Mouse (Mus musculus) kidney, postnatal 0 days (tissue): ENCODE measurements around the gene Tnk1. TPM values are rescaled to one million over a fixed set of nuclear protein-coding genes. Genes with fewer than 3 reads are reported as not detected.

ENCODE experiments used
- ATAC-seq: fragments of 200-750 bp; cut with Nextera tagmentation; replicated peaks from 2 replicates; pipeline ENCODE4 v1.8.0; 2017; ENCODE audit warnings: low read depth, moderate number of reproducible peaks, moderate TSS enrichment, moderate library complexity; ENCODE audit not compliant: low FRiP score
- DNase-seq: peaks from one replicate; pipeline ENCODE4 v3.0.0-alpha.2; 2016; ENCODE audit warnings: low spot score
- H3K27ac ChIP-seq: fragments of 300-500 bp; sonication (generic); 2 replicates; pipeline ENCODE4 v1.5.1; 2014; ENCODE audit warnings: mild to moderate bottlenecking
- H3K27me3 ChIP-seq: fragments of 300-500 bp; sonication (generic); 2 replicates; pipeline ENCODE4 v1.6.1; 2014; ENCODE audit warnings: low read length, mixed read lengths; ENCODE audit not compliant: insufficient read depth
- H3K36me3 ChIP-seq: fragments of 300-500 bp; sonication (generic); 2 replicates; pipeline ENCODE4 v1.6.1; 2014; ENCODE audit warnings: low read length, mixed read lengths; ENCODE audit not compliant: insufficient read depth
- H3K4me1 ChIP-seq: fragments of 300-500 bp; sonication (generic); replicated peaks from 2 replicates; pipeline ENCODE4 v1.6.1; 2014; ENCODE audit warnings: antibody characterized with exemption, low read length, mixed read lengths; ENCODE audit not compliant: insufficient read depth
- H3K4me2 ChIP-seq: fragments of 300-500 bp; sonication (generic); 2 replicates; pipeline ENCODE4 v1.6.1; 2014; ENCODE audit warnings: mild to moderate bottlenecking, low read length, moderate library complexity, mixed read lengths
- H3K4me3 ChIP-seq: fragments of 300-500 bp; sonication (generic); replicated peaks from 2 replicates; pipeline ENCODE4 v1.5.1; 2014; ENCODE audit warnings: low read depth, low read length
- H3K9ac ChIP-seq: fragments of 300-500 bp; sonication (generic); 2 replicates; pipeline ENCODE4 v1.6.1; 2014; ENCODE audit warnings: low read depth, low read length
- H3K9me3 ChIP-seq: fragments of 300-500 bp; sonication (generic); replicated peaks from 2 replicates; pipeline ENCODE4 v1.6.1; 2016; ENCODE audit warnings: low read length, inconsistent platforms, mixed read lengths
- CTCF ChIP-seq: IDR thresholded peaks from 2 replicates; pipeline ENCODE4 v1.5.1; 2016; ENCODE audit warnings: antibody characterized with exemption, low read depth, mild to moderate bottlenecking, moderate library complexity
- WGBS: fragments of 180-500 bp; shearing (Covaris S2); extraction: QIAGEN DNeasy Blood & Tissue Kit; methylation state at CpG from one replicate; pipeline ENCODE4 v1.1.7; 2014; 5-methylcytosine and 5-hydroxymethylcytosine counted together
- polyA plus RNA-seq: library from polyadenylated mRNA; unstranded; fragments of >200 nt; fragmentation: Nextera tagmentation; extraction: Ambion mirVana; gene quantifications from 2 replicates; pipeline ENCODE4 v1.2.1, GENCODE M21; 2015

Tnk1 gene
- polyA plus RNA-seq, 1 experiment from 2014 or later = 6.3 TPM

- under 1% methylated on average over 38 of the region's 38 CpGs for WGBS
- Histone ChIP-seq H3K4me2 (peak within 1 kb of the TSS; percentile 90), H3K4me3 (peak within 1 kb of the TSS; percentile 62), H3K36me3 (peaks cover 17% of the 10 kb centered on the region), H3K27me3 (no peaks in the 10 kb centered on the region), H3K27ac (peak within 1 kb of the TSS; percentile 93), H3K9me3 (no peaks in the 10 kb centered on the region), H3K4me1 (peaks cover 17% of the 10 kb centered on the region; the same call in 1 of the 2 replicates), H3K9ac (peak within 1 kb of the TSS; percentile 77)
- no peak for TF ChIP-seq CTCF
- DNase-seq (peak; percentile 99), ATAC-seq (peak; percentile 90)
These were observed 42.2 kb upstream of the Tnk1 start, which contains the start of the genes 2810408A11Rik and Neurl4 for GRCm38 (mm10) chr11:69900471-69901405. Gene 2810408A11Rik, minus strand, starts transcription at chr11:69900987. Gene Neurl4, plus strand, starts transcription at chr11:69901072.

GRCm38 (mm10) chr11:69899870-69900269 is 41.3 kb upstream of the Tnk1 start:
- H3K36me3 ChIP-seq = peaks cover 11% of the 10 kb centered on the region
- no peak overlapping the region for H3K27ac ChIP-seq
- WGBS = 15% methylated on average over 4 of the region's 4 CpGs
- no peaks in the 10 kb centered on the region for H3K27me3 ChIP-seq
- DNase-seq (no peak), ATAC-seq (no peak)
- peak overlapping the region; percentile 77; the same call in 1 of the 2 replicates for H3K9ac ChIP-seq
- peak overlapping the region; percentile 90 for H3K4me2 ChIP-seq
- no peak for TF ChIP-seq CTCF
- peaks cover 17% of the 10 kb centered on the region; the same call in 1 of the 2 replicates for H3K4me1 ChIP-seq
- peak overlapping the region; percentile 62 for H3K4me3 ChIP-seq
- H3K9me3 ChIP-seq = no peaks in the 10 kb centered on the region

DNA sequence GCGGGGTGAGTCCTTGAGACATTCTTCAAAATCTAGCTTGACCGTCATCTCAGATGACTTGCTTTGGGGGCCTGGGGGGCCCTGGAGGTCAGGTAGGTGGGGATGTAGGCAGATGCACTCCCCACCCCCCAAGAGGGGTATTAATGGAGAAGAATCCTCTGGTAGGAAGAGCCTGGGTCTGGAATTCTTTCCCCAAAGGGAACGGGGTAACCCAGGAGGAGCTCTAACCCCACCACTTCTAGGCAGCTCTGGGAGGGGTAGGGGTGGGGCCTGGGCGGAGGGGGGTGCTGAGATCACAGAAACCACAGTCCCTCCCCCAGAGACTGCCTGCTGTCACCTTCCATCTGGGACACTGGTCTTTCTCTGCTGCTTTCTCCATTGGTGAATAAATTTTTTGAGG is 36.8 kb upstream of the Tnk1 start, which contains the start of gene Acap1:
Acap1 (minus strand) TSS at position 249 of the 400 bp plus-strand sequence.
- H3K9me3 ChIP-seq = no peaks in the 10 kb centered on the region
- DNase-seq = no peak
- no peak within 1 kb of the TSS for H3K4me2 ChIP-seq
- peaks cover 6% of the 10 kb centered on the region; the same call in 1 of the 2 replicates for H3K4me1 ChIP-seq
- H3K9ac ChIP-seq = no peak within 1 kb of the TSS
- TF ChIP-seq CTCF = no peak
- no peaks in the 10 kb centered on the region for H3K27me3 ChIP-seq
- no peak within 1 kb of the TSS; the same call in 1 of the 2 replicates for H3K27ac ChIP-seq
- peak; percentile 25; the same call in 1 of the 2 replicates for ATAC-seq
- WGBS = 73% methylated on average over 4 of the region's 4 CpGs
- H3K36me3 ChIP-seq = no peaks in the 10 kb centered on the region
- H3K4me3 ChIP-seq = no peak within 1 kb of the TSS

DNA sequence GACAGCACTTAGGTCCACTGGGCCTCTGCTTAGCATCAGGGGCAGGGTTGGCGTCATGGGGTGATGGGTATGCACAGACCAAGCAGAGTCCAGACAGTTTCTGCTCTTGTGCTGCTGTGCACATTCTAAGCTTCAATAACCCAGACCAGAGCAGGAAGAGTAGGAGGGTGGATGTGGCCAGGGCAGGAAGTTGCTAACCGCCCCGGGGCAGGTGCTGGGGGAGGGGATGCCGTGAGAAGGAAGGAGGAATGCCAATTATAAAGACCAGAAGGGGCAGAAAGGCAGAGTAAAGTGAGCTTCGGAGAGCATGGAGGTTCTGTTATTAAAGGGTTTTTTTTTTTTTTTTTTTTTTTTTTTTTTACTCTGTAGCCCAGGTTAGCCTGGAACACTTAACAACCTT is 36.1 kb upstream of the Tnk1 start:
- Histone ChIP-seq H3K4me1 (peaks cover 3% of the 10 kb centered on the region; the same call in 1 of the 2 replicates), H3K9ac (no peak overlapping the region), H3K4me2 (no peak overlapping the region), H3K36me3 (no peaks in the 10 kb centered on the region), H3K27me3 (no peaks in the 10 kb centered on the region), H3K9me3 (no peaks in the 10 kb centered on the region), H3K4me3 (no peak overlapping the region), H3K27ac (no peak overlapping the region; the same call in 1 of the 2 replicates)
- WGBS = 65% methylated on average over 5 of the region's 5 CpGs
- TF ChIP-seq CTCF = no peak
- DNase-seq (no peak), ATAC-seq (no peak)

GRCm38 (mm10) chr11:69891482-69891881 is 33.0 kb upstream of the Tnk1 start:
- TF ChIP-seq CTCF = no peak
- ATAC-seq = no peak
- no peaks in the 10 kb centered on the region for H3K4me1 ChIP-seq
- no peaks in the 10 kb centered on the region for H3K27me3 ChIP-seq
- H3K27ac ChIP-seq = no peak overlapping the region
- H3K4me3 ChIP-seq = no peak overlapping the region
- no peaks in the 10 kb centered on the region for H3K9me3 ChIP-seq
- H3K36me3 ChIP-seq = no peaks in the 10 kb centered on the region
- no peak overlapping the region for H3K4me2 ChIP-seq
- DNase-seq = no peak
- WGBS = 76% methylated on average over 4 of the region's 4 CpGs
- no peak overlapping the region for H3K9ac ChIP-seq

- Histone ChIP-seq H3K4me2 (no peak overlapping the region), H3K36me3 (no peaks in the 10 kb centered on the region), H3K27ac (no peak overlapping the region), H3K4me3 (no peak overlapping the region), H3K4me1 (no peaks in the 10 kb centered on the region), H3K9ac (no peak overlapping the region), H3K27me3 (no peaks in the 10 kb centered on the region), H3K9me3 (no peaks in the 10 kb centered on the region)
- TF ChIP-seq CTCF = peak; percentile 77
- DNase-seq (no peak), ATAC-seq (no peak)
- 71% methylated on average over 8 of the region's 8 CpGs for WGBS
These were observed 28.5 kb upstream of the Tnk1 start for GRCm38 (mm10) chr11:69886907-69887635.
